Mouse (Mus musculus) CH12.LX (cell line): ENCODE results near the gene Nck2. TPM values are rescaled to one million over a fixed set of nuclear protein-coding genes. Genes with fewer than 3 reads are reported as not detected.

Experiments
- DNase-seq: peaks from one replicate; pipeline ENCODE4 v3.0.0-alpha.2; 2013; ENCODE audit errors: extremely low read depth
- H3K27ac ChIP-seq: 2 replicates; pipeline ENCODE4 v1.5.1; 2012; ENCODE audit warnings: low read depth, mild to moderate bottlenecking, control low read depth, moderate library complexity; ENCODE audit not compliant: insufficient read depth
- H3K27me3 ChIP-seq: replicated peaks from 2 replicates; pipeline ENCODE3; 2012; ENCODE audit warnings: inconsistent platforms
- H3K36me3 ChIP-seq, 2 experiments: replicated peaks in 1 of 2; 2 replicates each; pipeline versions ENCODE3 to v1.6.1; 2012; ENCODE audit warnings: inconsistent platforms in 1 of 2, low read length in 1 of 2, mild to moderate bottlenecking in 1 of 2, mixed read lengths in 1 of 2, moderate library complexity in 1 of 2; ENCODE audit not compliant: control insufficient read depth in 1 of 2, insufficient read depth in 1 of 2
- H3K4me1 ChIP-seq, 2 experiments: 2 replicates each; pipeline ENCODE4 v1.6.1; 2012; ENCODE audit warnings: inconsistent platforms in 1 of 2, moderate library complexity in 1 of 2; ENCODE audit not compliant: insufficient read depth in 2 of 2, control insufficient read depth in 1 of 2
- H3K4me2 ChIP-seq: 2 replicates; pipeline ENCODE4 v1.6.1; 2012; ENCODE audit warnings: low read depth, mild to moderate bottlenecking, control low read depth; ENCODE audit not compliant: poor library complexity, insufficient read depth, severe bottlenecking
- H3K4me3 ChIP-seq, 3 experiments: fragments of 150-350 bp in 1 of 3; sonication (generic) in 1 of 3; replicated peaks in 1 of 3; 2 replicates each; pipeline versions ENCODE3 to v1.5.1; 2011 to 2012; ENCODE audit warnings: low read depth in 2 of 3, low read length in 2 of 3, mild to moderate bottlenecking in 2 of 3, moderate library complexity in 2 of 3, control low read depth in 1 of 3, improper control_type of control experiment in 1 of 3, inconsistent platforms in 1 of 3, mixed read lengths in 1 of 3; ENCODE audit not compliant: poor library complexity in 1 of 3
- H3K79me2 ChIP-seq: replicated peaks from 2 replicates; pipeline ENCODE4 v1.6.1; 2012; ENCODE audit warnings: mild to moderate bottlenecking, moderate library complexity; ENCODE audit not compliant: control insufficient read depth, poor library complexity, insufficient read depth, severe bottlenecking; ENCODE audit errors: extremely low read depth
- H3K9ac ChIP-seq: 2 replicates; pipeline ENCODE4 v1.6.1; 2012; ENCODE audit warnings: low read depth, mild to moderate bottlenecking, control low read depth, moderate library complexity; ENCODE audit not compliant: insufficient read depth
- H3K9me3 ChIP-seq: replicated peaks from 2 replicates; pipeline ENCODE3; 2012; ENCODE audit warnings: low read length, inconsistent platforms, mixed read lengths
- CHD2 ChIP-seq: IDR thresholded peaks from 2 replicates; pipeline ENCODE4 v1.6.1; 2011; ENCODE audit warnings: low read length, improper control_type of control experiment
- E2F4 ChIP-seq: IDR thresholded peaks from 2 replicates; pipeline ENCODE4 v1.6.1; 2011; ENCODE audit warnings: low read depth, low read length, improper control_type of control experiment; ENCODE audit not compliant: insufficient replicate concordance
- ELF1 ChIP-seq: IDR thresholded peaks from 2 replicates; pipeline ENCODE4 v1.6.1; 2014; ENCODE audit warnings: low read depth, mild to moderate bottlenecking, inconsistent platforms, low read length, improper control_type of control experiment
- EP300 ChIP-seq: IDR thresholded peaks from 2 replicates; pipeline ENCODE4 v1.6.1; 2011; ENCODE audit warnings: low read length, improper control_type of control experiment
- HCFC1 ChIP-seq: IDR thresholded peaks from 2 replicates; pipeline ENCODE4 v1.6.1; 2012; ENCODE audit warnings: low read depth, mild to moderate bottlenecking, inconsistent platforms, low read length, improper control_type of control experiment
- MAX ChIP-seq: IDR thresholded peaks from 2 replicates; pipeline ENCODE4 v1.6.1; 2011; ENCODE audit warnings: low read length, improper control_type of control experiment
- MYC ChIP-seq: IDR thresholded peaks from 2 replicates; pipeline ENCODE4 v1.6.1; 2011; ENCODE audit warnings: low read depth, mild to moderate bottlenecking, improper control_type of control experiment, low read length
- NELFE ChIP-seq: IDR thresholded peaks from 2 replicates; pipeline ENCODE4 v1.6.1; 2011; ENCODE audit warnings: low read depth, low read length, improper control_type of control experiment
- RAD21 ChIP-seq: IDR thresholded peaks from 2 replicates; pipeline ENCODE4 v1.6.1; 2011; ENCODE audit warnings: low read depth, mild to moderate bottlenecking, low read length, improper control_type of control experiment, moderate library complexity
- SIN3A ChIP-seq: IDR thresholded peaks from 2 replicates; pipeline ENCODE4 v1.6.1; 2012; ENCODE audit warnings: low read length, improper control_type of control experiment, inconsistent platforms
- SMC3 ChIP-seq: IDR thresholded peaks from 2 replicates; pipeline ENCODE4 v1.6.1; 2011; ENCODE audit warnings: low read depth, low read length, improper control_type of control experiment
- USF1 ChIP-seq: IDR thresholded peaks from 2 replicates; pipeline ENCODE4 v1.6.1; 2014; ENCODE audit warnings: low read depth, mild to moderate bottlenecking, inconsistent platforms, low read length, improper control_type of control experiment
- USF2 ChIP-seq: conservative IDR thresholded peaks from 2 replicates; pipeline ENCODE4 v1.6.1; 2011; ENCODE audit warnings: low read depth, low read length, improper control_type of control experiment
- ZKSCAN1 ChIP-seq: IDR thresholded peaks from 2 replicates; pipeline ENCODE4 v1.6.1; 2012; ENCODE audit warnings: low read depth, inconsistent platforms, low read length, improper control_type of control experiment, borderline replicate concordance
- dilution Hi-C: fragments of 300-500 bp; cut with MboI; formaldehyde crosslinking; loops from 2 replicates; pipeline ENCODE4 v1.14.3; 2020; ENCODE audit warnings: low sequenced_read_pairs; ENCODE audit not compliant: extremely low pct_unique_long_range_greater_than_20kb, extremely low pct_ligation_motif_present
- in situ Hi-C: fragments of 300-500 bp; cut with MboI; formaldehyde crosslinking; loops from 3 replicates; pipeline ENCODE4 v1.14.3; 2019; ENCODE audit warnings: low sequenced_read_pairs, low pct_ligation_motif_present, low pct_unique_long_range_greater_than_20kb, mixed read lengths
- polyA plus RNA-seq: library from polyadenylated mRNA; unstranded; fragments of >175 nt; gene quantifications from 2 replicates; pipeline ENCODE4 v1.2.1, GENCODE M21; 2012; ENCODE audit warnings: low read depth; ENCODE audit not compliant: insufficient read length
- total RNA-seq, 2 experiments: library from RNA; depleted of rRNA; stranded (reverse); fragments of 300-350 nt in 1 of 2; fragments of >200 nt in 1 of 2; gene quantifications; 2 replicates each; pipeline ENCODE4 v1.2.3; 2012 to 2014

Nck2 gene
- total and polyA plus RNA-seq, 3 experiments, result 4.4 to 7.6 (median 4.6) TPM

- no peak overlapping the region for H3K27ac ChIP-seq
- DNase-seq, result no peak
- H3K9ac ChIP-seq, result no peak overlapping the region
- H3K36me3 ChIP-seq, result no peaks in the 10 kb centered on the region
- TF ChIP-seq MYC (no peak), SMC3 (no peak), RAD21 (no peak), NELFE (no peak), E2F4 (no peak), USF1 (no peak), MAX (no peak), HCFC1 (no peak), USF2 (no peak), CHD2 (no peak), EP300 (no peak), SIN3A (no peak), ELF1 (no peak), ZKSCAN1 (no peak)
- no peaks in the 10 kb centered on the region for H3K79me2 ChIP-seq
- no peaks in the 10 kb centered on the region for H3K27me3 ChIP-seq
- in situ Hi-C loops, result no loop called here
- dilution Hi-C loops, result no loop called here
- no peak overlapping the region for H3K4me3 ChIP-seq
- no peaks in the 10 kb centered on the region for H3K9me3 ChIP-seq
- no peaks in the 10 kb centered on the region for H3K4me1 ChIP-seq
- H3K4me2 ChIP-seq, result no peak overlapping the region
These were observed 171.6 kb downstream of the Nck2 start for GRCm38 (mm10) chr1:43615948-43616347.

Other genes with a start within 250 kb of the Nck2 start
- 0.21 TPM in 1 of 2 replicates, not detected in the other for gene Fhl2, start 247.6 kb upstream of the Nck2 start, total RNA-seq (2012; rRNA removed)
- 0.13 TPM in 1 of 2 replicates, not detected in the other for gene Fhl2, start 247.6 kb upstream of the Nck2 start, total RNA-seq (2014; rRNA removed)
- 0.14 TPM in 1 of 2 replicates, not detected in the other for gene Fhl2, start 247.6 kb upstream of the Nck2 start, polyA plus RNA-seq